Mouse (Mus musculus) limb, embryonic 12.5 days (tissue): ENCODE measurements around the gene Usp28. TPM values are rescaled to one million over a fixed set of nuclear protein-coding genes. Genes with fewer than 3 reads are reported as not detected.
"Not testable (repeated sequence)": the region's sequence is repeated elsewhere in the genome, so short reads cannot be mapped to it uniquely, and the experiment has no call there.

Experiments
- ATAC-seq: fragments of 200-750 bp; cut with Nextera tagmentation; 2 replicates; pipeline ENCODE4 v1.8.0; 2017; ENCODE audit warnings: low read depth, moderate TSS enrichment; ENCODE audit not compliant: insufficient number of reproducible peaks, insufficient read depth, low FRiP score, low TSS enrichment
- H3K27ac ChIP-seq: fragments of 300-500 bp; sonication (generic); 2 replicates; pipeline ENCODE4 v1.5.1; 2016; ENCODE audit warnings: mild to moderate bottlenecking, moderate library complexity
- H3K27me3 ChIP-seq: fragments of 300-500 bp; sonication (generic); 2 replicates; pipeline ENCODE4 v1.6.1; 2016; ENCODE audit warnings: mild to moderate bottlenecking, moderate library complexity
- H3K36me3 ChIP-seq: fragments of 300-500 bp; sonication (generic); 2 replicates; pipeline ENCODE4 v1.6.1; 2016; ENCODE audit warnings: mild to moderate bottlenecking, moderate library complexity
- H3K4me1 ChIP-seq: fragments of 300-500 bp; sonication (generic); replicated peaks from 2 replicates; pipeline ENCODE4 v1.6.1; 2016
- H3K4me2 ChIP-seq: fragments of 300-500 bp; sonication (generic); 2 replicates; pipeline ENCODE4 v1.6.1; 2016; ENCODE audit warnings: mild to moderate bottlenecking, moderate library complexity
- H3K4me3 ChIP-seq: fragments of 300-500 bp; sonication (generic); replicated peaks from 2 replicates; pipeline ENCODE4 v1.5.1; 2016; ENCODE audit warnings: mild to moderate bottlenecking
- H3K9ac ChIP-seq: fragments of 300-500 bp; sonication (generic); replicated peaks from 2 replicates; pipeline ENCODE4 v1.6.1; 2016; ENCODE audit warnings: mild to moderate bottlenecking, moderate library complexity
- H3K9me3 ChIP-seq: fragments of 300-500 bp; sonication (generic); 2 replicates; pipeline ENCODE4 v1.6.1; 2016; ENCODE audit warnings: mild to moderate bottlenecking, moderate library complexity
- WGBS: fragments of 180-500 bp; shearing (Covaris S2); methylation state at CpG from one replicate; pipeline ENCODE4 v1.1.7; 2016; 5-methylcytosine and 5-hydroxymethylcytosine counted together
- polyA plus RNA-seq: library from polyadenylated mRNA; unstranded; fragments of >200 nt; fragmentation: Nextera tagmentation; extraction: Ambion mirVana; gene quantifications from 2 replicates; pipeline ENCODE4 v1.2.1, GENCODE M21; 2016

Gene Usp28
- polyA plus RNA-seq, 1 experiment from 2014 or later: 45.2 TPM

DNA sequence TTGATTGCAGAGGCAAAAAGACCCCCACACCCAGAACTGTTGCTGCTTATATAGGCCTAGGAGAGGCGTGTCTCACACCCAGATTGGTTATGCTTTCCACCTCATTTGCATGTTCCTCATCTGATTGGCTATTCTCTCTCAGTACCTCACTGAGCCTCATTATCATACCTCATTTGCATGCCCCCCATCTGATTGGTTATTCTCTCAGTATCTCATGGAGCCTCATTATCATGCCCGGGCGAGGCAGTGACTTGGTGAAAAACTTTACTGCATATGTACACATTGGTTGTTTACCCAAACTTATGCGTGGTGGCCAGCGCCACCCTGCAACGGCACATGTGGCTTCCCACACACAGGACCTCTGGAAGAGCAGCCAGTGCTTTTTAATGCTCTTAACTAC is 1.4 kb upstream of the Usp28 start:
- not testable (repeated sequence) for H3K4me3 ChIP-seq, ATAC-seq, H3K9me3 ChIP-seq, H3K27me3 ChIP-seq, H3K27ac ChIP-seq, H3K36me3 ChIP-seq, H3K9ac ChIP-seq
- H3K4me1 ChIP-seq: peaks cover 22% of the 10 kb centered on the region
- 96% methylated on average over 6 of the region's 6 CpGs for WGBS
- H3K4me2 ChIP-seq: 0 out of 2 replicates have a peak overlapping the region, but pooled peaks have one; percentile 66

DNA sequence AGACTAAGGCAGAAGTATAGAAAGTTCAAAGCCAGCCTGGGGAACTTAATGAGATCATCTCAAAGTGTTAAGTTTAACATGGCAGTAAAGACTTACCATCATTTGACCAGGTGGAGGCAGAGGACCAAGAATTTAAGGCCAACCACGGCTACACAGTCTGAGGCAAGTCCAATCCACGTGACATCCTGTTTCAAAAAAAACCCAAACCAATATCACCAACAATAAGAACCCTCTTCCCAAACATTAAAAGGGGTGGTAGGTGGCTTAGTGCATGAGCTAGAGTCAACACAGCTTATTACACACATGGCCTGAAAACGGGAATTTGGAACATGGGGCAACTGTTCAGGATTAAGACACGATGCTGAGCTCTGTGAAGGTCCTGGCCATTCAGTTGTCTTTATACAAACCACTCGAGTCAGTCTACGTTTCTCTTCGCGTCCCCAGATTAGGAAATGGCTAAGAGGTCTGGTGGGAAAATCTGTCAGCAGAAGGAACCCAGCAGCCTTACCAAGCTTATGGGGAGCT is 793 bp upstream of the Usp28 start:
- H3K4me2 ChIP-seq: peak overlapping the region; percentile 66
- peaks cover 22% of the 10 kb centered on the region for H3K4me1 ChIP-seq
- H3K4me3 ChIP-seq: peak overlapping the region; percentile 74
- peak overlapping the region; percentile 58 for H3K9ac ChIP-seq
- peak overlapping the region; percentile 90 for H3K27ac ChIP-seq
- 32% methylated on average over 8 of the region's 8 CpGs for WGBS
- no peaks in the 10 kb centered on the region for H3K36me3 ChIP-seq
- H3K9me3 ChIP-seq: no peaks in the 10 kb centered on the region
- ATAC-seq: no peak; the same call in 1 of the 2 replicates
- no peaks in the 10 kb centered on the region for H3K27me3 ChIP-seq

DNA sequence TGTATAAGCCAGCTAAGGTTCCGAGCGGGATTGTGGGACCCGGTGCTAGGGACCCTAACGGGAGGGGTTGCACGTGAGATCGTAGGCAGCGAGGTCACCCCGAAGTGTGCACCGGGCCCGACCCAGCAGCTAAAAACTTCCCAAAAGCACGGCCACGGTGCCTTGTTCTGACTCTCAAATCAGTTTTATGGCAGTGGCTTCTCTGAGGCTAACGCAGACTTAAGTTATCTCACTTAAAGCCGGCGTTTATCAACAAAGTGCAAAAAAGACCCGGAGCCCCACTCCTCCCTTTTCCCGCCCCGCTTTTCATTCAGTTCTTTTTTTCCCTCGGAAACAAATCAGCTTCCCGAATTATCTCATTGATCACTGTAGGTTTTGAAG is 523 bp downstream of the Usp28 start:
- Histone ChIP-seq H3K27ac (peak overlapping the region; percentile 69; the same call in 1 of the 2 replicates), H3K4me1 (peaks cover 22% of the 10 kb centered on the region), H3K4me2 (peak overlapping the region; percentile 66), H3K27me3 (no peaks in the 10 kb centered on the region), H3K9me3 (no peaks in the 10 kb centered on the region), H3K36me3 (no peaks in the 10 kb centered on the region), H3K4me3 (peak overlapping the region; percentile 74), H3K9ac (peak overlapping the region; percentile 78)
- WGBS: under 1% methylated on average over 20 of the region's 20 CpGs
- no peak for ATAC-seq

DNA sequence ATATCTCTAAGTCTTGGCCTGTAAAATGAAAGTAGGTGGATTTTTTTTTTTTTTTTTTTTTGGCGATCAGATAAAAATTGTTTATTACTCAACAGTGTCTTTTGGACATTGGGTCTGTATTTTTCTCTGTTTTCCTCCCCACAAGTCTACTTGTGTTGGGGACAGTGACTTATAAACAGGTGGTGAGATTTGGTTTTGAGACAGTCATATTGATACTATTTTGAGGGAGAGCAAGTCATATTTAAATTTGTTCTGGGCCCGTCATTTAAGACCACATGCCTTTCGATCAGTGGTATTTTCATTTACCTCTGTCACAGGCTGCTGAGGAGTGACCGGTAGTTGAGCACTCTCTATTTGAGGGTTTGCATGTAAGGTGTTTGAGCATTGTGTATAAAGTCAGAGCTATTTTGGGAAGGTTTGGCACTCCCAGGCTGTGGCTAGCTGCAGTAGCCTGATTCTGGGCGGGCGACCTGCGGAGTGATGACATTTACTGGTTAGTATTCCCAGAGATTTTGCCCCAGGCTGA is 1.5 kb downstream of the Usp28 start:
- ATAC-seq: no peak
- 18% methylated on average over 7 of the region's 7 CpGs for WGBS
- Histone ChIP-seq H3K9me3 (no peaks in the 10 kb centered on the region), H3K4me3 (peak overlapping the region; percentile 74; the same call in 1 of the 2 replicates), H3K4me2 (peak overlapping the region; percentile 66), H3K4me1 (peaks cover 22% of the 10 kb centered on the region), H3K27ac (no peak overlapping the region), H3K9ac (0 out of 2 replicates have a peak overlapping the region, but pooled peaks have one; percentile 23), H3K36me3 (no peaks in the 10 kb centered on the region), H3K27me3 (no peaks in the 10 kb centered on the region)

DNA sequence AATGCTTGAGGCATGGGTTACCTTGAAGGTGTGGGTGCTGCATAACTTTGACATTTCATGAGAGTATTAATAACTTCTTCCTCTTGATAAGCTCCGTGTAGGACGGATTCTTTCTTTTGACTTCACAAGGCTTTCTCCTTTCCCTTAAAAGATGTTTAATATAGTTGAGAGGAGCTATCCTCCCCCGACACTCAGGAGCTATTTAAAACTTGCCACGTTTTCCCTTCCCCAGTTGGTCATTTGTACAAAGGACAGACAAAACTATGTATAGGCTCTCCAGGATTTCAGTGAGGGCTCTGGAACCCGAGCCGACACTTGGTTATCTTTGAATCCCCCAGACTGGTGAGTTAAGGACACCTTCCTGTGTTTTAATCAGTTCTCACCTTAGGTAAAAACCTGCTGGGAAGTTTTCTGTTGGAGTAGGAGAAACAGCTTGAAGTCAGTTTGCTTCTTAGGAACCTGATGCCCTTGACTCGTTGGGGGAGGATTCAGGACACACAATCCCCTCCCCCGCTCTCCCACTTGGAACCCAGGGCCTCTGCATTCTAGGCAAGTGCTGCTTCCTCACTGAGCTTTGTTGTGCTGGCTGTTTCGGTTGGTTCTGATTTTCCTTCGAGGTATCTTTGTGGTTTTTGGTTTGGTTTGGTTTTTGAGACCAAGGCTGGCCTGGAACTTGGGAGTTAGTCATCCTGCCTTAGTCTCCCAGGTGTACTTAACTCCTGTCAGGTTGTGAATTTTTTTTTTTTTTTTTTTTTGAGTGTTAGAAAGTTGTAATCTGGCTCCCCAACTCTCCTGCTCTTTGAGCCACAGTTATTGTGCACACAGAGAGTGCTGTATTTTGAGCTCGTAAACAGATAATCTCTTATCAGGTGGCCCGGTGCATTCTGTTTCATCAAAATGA is 2.3 kb downstream of the Usp28 start:
- Histone ChIP-seq H3K36me3 (no peaks in the 10 kb centered on the region), H3K4me2 (peak overlapping the region; percentile 66), H3K27me3 (no peaks in the 10 kb centered on the region), H3K9ac (0 out of 2 replicates have a peak overlapping the region, but pooled peaks have one; percentile 23), H3K4me3 (peak overlapping the region; percentile 13; the same call in 1 of the 2 replicates), H3K4me1 (peaks cover 22% of the 10 kb centered on the region), H3K9me3 (no peaks in the 10 kb centered on the region), H3K27ac (no peak overlapping the region)
- ATAC-seq: no peak
- WGBS: 25% methylated on average over 12 of the region's 12 CpGs

DNA sequence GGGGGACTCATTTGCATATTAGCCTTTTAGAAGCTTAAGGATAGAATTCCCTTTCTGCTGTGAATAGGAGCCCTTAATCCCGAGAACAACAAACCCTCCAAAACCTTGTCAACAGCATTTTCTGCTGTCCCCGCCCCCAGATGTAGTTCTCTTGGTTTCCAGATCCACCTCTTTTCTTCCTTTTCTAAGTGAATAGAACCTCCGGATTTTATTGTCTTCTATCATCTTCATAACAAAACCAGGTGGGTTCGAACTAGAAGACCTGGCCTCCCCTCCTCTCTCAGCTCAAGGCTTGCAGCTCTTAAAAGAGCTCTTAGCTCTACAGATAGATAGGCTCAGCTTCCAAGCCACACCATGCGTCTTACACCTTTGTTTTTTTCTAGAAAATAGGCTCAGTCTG is 6.5 kb downstream of the Usp28 start:
- H3K27me3 ChIP-seq: no peaks in the 10 kb centered on the region
- H3K27ac ChIP-seq: no peak overlapping the region
- no peak for ATAC-seq
- no peak overlapping the region for H3K4me2 ChIP-seq
- no peak overlapping the region for H3K9ac ChIP-seq
- peaks cover 20% of the 10 kb centered on the region; the same call in 1 of the 2 replicates for H3K36me3 ChIP-seq
- 79% methylated on average over 5 of the region's 5 CpGs for WGBS
- H3K9me3 ChIP-seq: no peaks in the 10 kb centered on the region
- H3K4me3 ChIP-seq: no peak overlapping the region
- H3K4me1 ChIP-seq: peaks cover 19% of the 10 kb centered on the region

DNA sequence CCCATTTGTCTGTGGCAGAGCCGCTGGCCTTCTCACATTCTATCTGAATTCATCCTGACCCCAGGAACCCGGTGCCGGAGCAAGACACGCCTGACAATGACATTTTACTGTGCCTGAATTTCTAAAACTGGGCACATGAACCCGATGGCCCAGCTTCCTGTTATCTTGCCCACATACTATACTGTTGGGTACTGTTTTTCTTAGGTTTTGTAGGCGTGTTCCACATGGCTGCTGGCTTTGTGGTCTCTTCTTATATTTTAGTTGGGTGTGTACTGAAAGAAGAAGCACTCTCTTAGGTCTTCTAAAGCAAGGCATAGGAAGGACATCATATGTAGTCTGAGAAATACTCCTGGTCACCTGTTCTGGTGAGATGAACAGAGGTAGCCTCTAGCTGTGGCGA is 9.6 kb downstream of the Usp28 start:
- peaks cover 27% of the 10 kb centered on the region; the same call in 1 of the 2 replicates for H3K36me3 ChIP-seq
- H3K9me3 ChIP-seq: no peaks in the 10 kb centered on the region
- H3K9ac ChIP-seq: no peak overlapping the region
- H3K27ac ChIP-seq: no peak overlapping the region
- no peaks in the 10 kb centered on the region for H3K4me1 ChIP-seq
- whole genome bisulfite sequencing: 94% methylated on average over 7 of the region's 7 CpGs
- no peak overlapping the region for H3K4me2 ChIP-seq
- no peak overlapping the region for H3K4me3 ChIP-seq
- ATAC-seq: no peak
- H3K27me3 ChIP-seq: no peaks in the 10 kb centered on the region

DNA sequence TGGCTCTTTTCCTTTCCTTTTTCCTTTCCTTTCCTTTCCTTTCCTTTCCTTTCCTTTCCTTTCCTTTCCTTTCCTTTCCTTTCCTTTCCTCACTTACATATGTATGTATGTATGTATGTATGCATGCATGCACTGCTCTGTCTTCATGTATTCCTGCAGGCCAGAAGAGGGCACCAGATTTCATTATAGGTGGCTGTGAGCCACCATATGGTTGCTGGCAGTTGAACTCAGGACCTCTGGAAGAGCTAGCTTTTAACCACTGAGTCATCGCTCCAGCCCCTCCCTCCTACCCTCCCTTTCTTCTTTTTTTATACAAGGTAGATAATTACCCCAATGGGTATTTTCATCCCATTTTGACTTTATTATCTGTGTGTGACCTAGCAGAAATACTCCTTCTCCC is 10.6 kb downstream of the Usp28 start:
- Histone ChIP-seq H3K36me3 (peaks cover 35% of the 10 kb centered on the region), H3K9me3 (no peaks in the 10 kb centered on the region), H3K4me2 (no peak overlapping the region), H3K27me3 (no peaks in the 10 kb centered on the region), H3K4me1 (no peaks in the 10 kb centered on the region), H3K27ac (no peak overlapping the region), H3K9ac (no peak overlapping the region), H3K4me3 (no peak overlapping the region)
- ATAC-seq: no peak
- WGBS: 93% methylated on average over 1 of the region's 1 CpGs

DNA sequence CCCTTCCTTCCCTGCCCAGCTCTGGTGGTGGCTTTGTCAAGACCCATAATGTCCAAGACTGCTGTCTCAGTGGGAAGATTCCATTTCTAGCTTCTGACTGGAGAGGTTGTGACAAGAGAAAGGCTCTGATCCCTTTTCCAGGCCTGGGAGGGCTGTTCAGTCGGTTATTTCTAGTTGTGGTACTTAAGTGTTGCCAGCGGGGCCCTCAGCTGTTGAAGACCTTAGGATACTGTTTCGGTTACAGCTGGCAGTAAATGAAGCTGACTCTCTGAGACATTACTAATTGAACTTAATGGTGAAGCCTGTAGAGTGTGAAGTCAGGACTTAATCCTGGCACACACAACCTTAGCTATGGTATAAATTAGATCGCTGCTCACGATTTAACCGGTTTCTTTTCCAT is 14.1 kb downstream of the Usp28 start:
- WGBS: 76% methylated on average over 6 of the region's 6 CpGs
- no peaks in the 10 kb centered on the region for H3K27me3 ChIP-seq
- no peaks in the 10 kb centered on the region for H3K9me3 ChIP-seq
- no peak overlapping the region for H3K4me3 ChIP-seq
- no peaks in the 10 kb centered on the region for H3K4me1 ChIP-seq
- H3K4me2 ChIP-seq: no peak overlapping the region
- peaks cover 48% of the 10 kb centered on the region for H3K36me3 ChIP-seq
- no peak overlapping the region for H3K9ac ChIP-seq
- ATAC-seq: no peak
- no peak overlapping the region for H3K27ac ChIP-seq

DNA sequence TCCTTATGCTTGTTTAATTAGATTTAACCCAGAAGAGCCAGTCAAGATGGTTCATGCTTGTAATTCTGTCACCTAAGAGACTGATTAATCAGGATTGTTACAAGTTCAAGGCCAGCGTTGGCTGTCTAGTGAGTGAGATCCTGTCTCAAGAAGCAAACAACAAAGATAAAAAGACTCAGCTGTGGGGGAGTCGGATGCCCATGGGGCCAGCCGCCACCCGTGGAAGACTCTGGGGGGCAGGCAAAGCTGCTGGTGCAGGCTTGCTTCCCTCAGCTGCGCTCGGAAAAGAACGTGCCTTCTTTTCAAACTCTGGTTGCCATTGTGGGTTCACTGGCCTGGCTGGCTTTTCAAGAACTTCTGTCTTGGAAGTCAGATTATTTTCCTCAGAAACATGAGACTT is 30.6 kb downstream of the Usp28 start:
- no peaks in the 10 kb centered on the region for H3K9me3 ChIP-seq
- H3K36me3 ChIP-seq: peaks cover 72% of the 10 kb centered on the region

DNA sequence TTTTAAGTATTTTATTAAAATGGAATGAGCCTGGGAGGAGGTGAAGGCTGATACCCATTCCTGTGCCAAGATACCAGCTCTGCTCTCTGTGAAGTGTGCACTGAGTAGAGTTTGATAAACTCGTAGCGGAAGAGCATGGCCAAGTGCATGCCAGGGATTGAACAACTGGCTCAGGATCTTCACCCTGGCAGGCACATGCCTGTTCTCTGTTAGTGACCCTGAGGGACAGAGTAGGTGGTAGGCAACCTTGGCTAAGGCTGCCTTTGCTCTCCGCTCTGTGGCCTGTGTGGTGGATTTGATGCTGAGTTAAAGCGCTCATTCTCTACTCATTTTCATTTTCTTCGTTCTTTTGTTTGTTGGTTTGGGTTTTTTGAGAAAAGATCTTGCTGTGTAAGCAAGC is 36.1 kb downstream of the Usp28 start:
- H3K4me3 ChIP-seq: no peak overlapping the region
- H3K4me2 ChIP-seq: no peak overlapping the region
- H3K27ac ChIP-seq: no peak overlapping the region
- no peak overlapping the region for H3K9ac ChIP-seq
- peaks cover 52% of the 10 kb centered on the region for H3K36me3 ChIP-seq
- no peaks in the 10 kb centered on the region for H3K4me1 ChIP-seq
- H3K9me3 ChIP-seq: no peaks in the 10 kb centered on the region
- no peak for ATAC-seq
- 97% methylated on average over 5 of the region's 5 CpGs for WGBS
- H3K27me3 ChIP-seq: no peaks in the 10 kb centered on the region

More for the DNA sequence above, 30.6 kb downstream of the Usp28 start:
- Histone ChIP-seq H3K4me1 (no peaks in the 10 kb centered on the region), H3K4me2 (no peak overlapping the region), H3K27me3 (no peaks in the 10 kb centered on the region), H3K4me3 (no peak overlapping the region), H3K27ac (no peak overlapping the region), H3K9ac (no peak overlapping the region)
- ATAC-seq: no peak
- 65% methylated on average over 7 of the region's 7 CpGs for WGBS
